Mouse (Mus musculus) embryonic facial prominence, embryonic 10.5 days (tissue): Measurements from ENCODE around the gene Aifm3. TPM values are rescaled to one million over a fixed set of nuclear protein-coding genes. Genes with fewer than 3 reads are reported as not detected.
A peak's percentile ranks its signal among the peaks of the same experiment; 100 is the strongest.

Experiments
- DNase-seq: peaks from one replicate; pipeline ENCODE4 v3.0.0-alpha.2; 2017; ENCODE audit warnings: low spot score
- H3K27ac ChIP-seq: fragments of 300-500 bp; sonication (generic); replicated peaks from 2 replicates; pipeline ENCODE4 v1.5.1; 2016; ENCODE audit warnings: mild to moderate bottlenecking
- H3K27me3 ChIP-seq: fragments of 300-500 bp; sonication (generic); replicated peaks from 2 replicates; pipeline ENCODE4 v1.6.1; 2016; ENCODE audit warnings: low read depth, mild to moderate bottlenecking; ENCODE audit not compliant: poor library complexity, severe bottlenecking
- H3K36me3 ChIP-seq: fragments of 300-500 bp; sonication (generic); replicated peaks from 2 replicates; pipeline ENCODE4 v1.6.1; 2016; ENCODE audit warnings: mild to moderate bottlenecking, moderate library complexity
- H3K4me1 ChIP-seq: fragments of 300-500 bp; sonication (generic); 2 replicates; pipeline ENCODE4 v1.6.1; 2016
- H3K4me3 ChIP-seq: fragments of 300-500 bp; sonication (generic); 2 replicates; pipeline ENCODE4 v1.5.1; 2016; ENCODE audit warnings: mild to moderate bottlenecking, moderate library complexity
- H3K9me3 ChIP-seq: fragments of 300-500 bp; sonication (generic); 2 replicates; pipeline ENCODE4 v1.6.1; 2016; ENCODE audit warnings: mild to moderate bottlenecking
- WGBS: fragments of 180-500 bp; shearing (Covaris S2); methylation state at CpG from one replicate; pipeline ENCODE4 v1.1.7; 2016; 5-methylcytosine and 5-hydroxymethylcytosine counted together
- polyA plus RNA-seq: library from polyadenylated mRNA; unstranded; fragments of >200 nt; fragmentation: Nextera tagmentation; extraction: Ambion mirVana; gene quantifications from 2 replicates; pipeline ENCODE4 v1.2.1, GENCODE M21; 2016

Gene Aifm3
- 0.75 and 1.1 TPM in 2 replicates for polyA plus RNA-seq

DNA sequence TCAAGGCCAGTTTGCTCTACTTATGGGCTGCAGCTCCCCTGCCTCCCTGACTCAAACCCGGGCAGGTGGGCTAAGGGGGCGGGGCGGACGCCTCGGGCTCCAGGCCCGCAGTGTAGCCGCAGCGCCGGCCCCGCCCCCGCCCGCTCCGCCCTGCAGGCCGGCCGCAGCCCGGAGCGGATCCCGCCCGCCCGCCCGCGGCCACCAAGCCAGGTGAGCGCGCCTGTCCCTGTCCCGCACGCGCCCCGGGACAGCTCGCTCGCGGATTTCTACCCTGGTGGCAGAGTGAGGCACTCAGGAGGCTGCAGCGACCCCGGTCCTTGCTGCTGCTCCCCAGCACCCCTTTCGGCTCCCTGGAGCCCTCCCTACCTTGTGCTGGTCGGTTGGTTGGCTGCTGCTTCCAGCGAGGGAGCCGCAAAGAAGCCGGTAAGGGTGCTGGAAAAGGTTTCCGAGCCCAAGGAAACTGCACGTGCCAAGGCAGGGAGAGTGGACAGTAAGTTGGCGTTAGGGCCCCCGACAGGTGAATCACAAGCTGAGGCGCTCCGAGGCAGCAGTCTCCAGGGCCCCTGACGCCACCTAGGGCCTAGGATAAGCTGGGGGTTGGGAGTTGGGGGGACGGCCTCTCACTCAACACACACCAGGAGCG lies at the start of gene Aifm3:
Gene Aifm3, plus strand, starts transcription at position 143 of the 643 bp plus-strand sequence.
- DNase-seq: peak; percentile 45
- Histone ChIP-seq H3K4me1 (peaks cover 12% of the 10 kb centered on the region), H3K36me3 (peaks cover 34% of the 10 kb centered on the region), H3K27me3 (peaks cover 37% of the 10 kb centered on the region), H3K9me3 (no peaks in the 10 kb centered on the region), H3K4me3 (peak within 1 kb of the TSS; percentile 64), H3K27ac (peak within 1 kb of the TSS; percentile 48; the same call in 1 of the 2 replicates)
- 1% methylated on average over 47 of the region's 47 CpGs for whole genome bisulfite sequencing

DNA sequence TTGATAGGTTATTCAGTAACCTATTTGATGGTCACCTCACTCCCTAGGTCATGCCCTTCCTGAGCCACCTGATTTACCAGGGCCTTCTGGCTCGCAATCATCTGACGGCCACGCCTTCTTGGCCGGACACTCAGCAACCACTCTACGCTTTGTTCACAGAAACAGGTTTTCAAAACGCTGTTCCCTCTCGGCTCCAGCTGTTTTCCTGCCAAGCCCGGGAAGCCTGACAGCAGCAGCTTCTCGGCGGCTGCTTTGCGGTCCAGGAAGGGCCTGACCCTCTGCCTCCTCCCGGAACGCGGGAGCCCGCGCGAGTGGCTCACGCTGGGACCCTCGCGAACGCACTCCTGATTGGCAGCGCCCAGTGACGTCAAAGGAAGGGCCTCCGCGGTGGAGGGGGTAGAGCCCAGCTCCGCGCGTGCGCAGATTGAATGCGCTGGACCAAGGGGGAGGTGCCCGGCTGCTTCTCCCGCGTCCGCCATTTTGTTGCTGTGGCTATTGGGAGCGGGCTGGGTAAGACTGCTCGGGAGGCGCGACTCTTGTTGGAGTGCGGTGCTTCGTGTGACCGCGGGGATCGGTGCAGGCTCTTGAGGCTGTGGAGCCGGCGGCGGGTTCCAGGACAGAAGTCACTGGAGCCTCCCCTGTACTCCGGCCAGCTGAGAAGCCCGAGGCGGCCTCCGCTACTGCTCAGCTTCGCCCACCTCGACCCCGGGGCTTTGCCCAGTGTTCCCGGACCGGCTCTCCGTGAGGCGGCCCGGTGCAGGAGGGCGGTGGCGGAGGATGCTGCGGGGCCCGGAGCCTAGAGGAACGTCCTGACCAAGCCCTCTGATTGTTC lies 37.7 kb upstream of the Aifm3 start, which contains the start of gene Crkl:
Gene Crkl, plus strand, starts transcription at position 447 of the 832 bp plus-strand sequence.
- DNase-seq: peak; percentile 100
- peak within 1 kb of the TSS; percentile 96 for H3K27ac ChIP-seq
- H3K4me3 ChIP-seq: peak within 1 kb of the TSS; percentile 87
- H3K36me3 ChIP-seq: peaks cover 22% of the 10 kb centered on the region
- H3K27me3 ChIP-seq: no peaks in the 10 kb centered on the region
- H3K9me3 ChIP-seq: no peaks in the 10 kb centered on the region
- WGBS: under 1% methylated on average over 63 of the region's 63 CpGs
- peaks cover 30% of the 10 kb centered on the region for H3K4me1 ChIP-seq

DNA sequence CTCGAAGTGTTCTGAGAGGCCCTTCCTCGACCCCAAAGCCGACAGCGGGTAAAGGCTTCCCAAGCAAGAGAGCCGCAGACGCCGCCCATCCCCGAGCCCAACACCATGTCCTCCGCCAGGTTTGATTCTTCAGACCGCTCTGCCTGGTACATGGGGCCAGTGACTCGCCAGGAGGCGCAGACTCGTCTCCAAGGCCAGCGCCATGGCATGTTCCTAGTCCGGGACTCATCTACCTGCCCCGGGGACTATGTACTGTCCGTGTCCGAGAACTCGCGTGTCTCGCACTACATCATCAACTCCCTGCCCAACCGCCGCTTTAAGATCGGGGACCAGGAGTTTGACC lies 37.1 kb upstream of the Aifm3 start:
- no peak for DNase-seq
- no peaks in the 10 kb centered on the region for H3K27me3 ChIP-seq

DNA sequence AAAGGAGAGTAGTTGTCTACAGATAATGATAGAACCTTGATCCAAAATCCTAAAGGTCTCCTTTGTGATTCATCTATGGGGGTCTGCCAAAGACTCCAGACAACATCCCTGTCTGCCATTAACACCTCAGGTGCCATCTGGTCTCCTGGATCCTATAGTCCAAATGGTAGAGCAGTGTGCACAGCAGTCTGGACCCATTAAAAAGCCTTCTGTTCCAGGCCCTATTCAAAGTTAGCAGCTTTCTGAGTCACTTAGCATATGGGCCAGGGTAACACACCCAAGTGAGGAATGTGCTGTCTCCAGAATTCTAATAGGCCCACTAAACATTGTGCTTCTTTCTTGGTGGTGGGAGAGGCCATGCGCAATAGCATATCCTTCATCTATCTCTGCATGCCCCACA lies 32.5 kb upstream of the Aifm3 start:
- H3K36me3 ChIP-seq: peaks cover 72% of the 10 kb centered on the region
- peaks cover 22% of the 10 kb centered on the region for H3K4me1 ChIP-seq
- WGBS: 100% methylated on average over 1 of the region's 1 CpGs
- no peak overlapping the region; the same call in 1 of the 2 replicates for H3K4me3 ChIP-seq
- no peak for DNase-seq
- H3K27ac ChIP-seq: no peak overlapping the region
- H3K27me3 ChIP-seq: no peaks in the 10 kb centered on the region
- H3K9me3 ChIP-seq: no peaks in the 10 kb centered on the region

More for the DNA sequence above, 37.1 kb upstream of the Aifm3 start:
- 0% methylated on average over 24 of the region's 24 CpGs for WGBS
- peak overlapping the region; percentile 96 for H3K27ac ChIP-seq
- no peaks in the 10 kb centered on the region for H3K9me3 ChIP-seq
- peaks cover 30% of the 10 kb centered on the region for H3K4me1 ChIP-seq
- peak overlapping the region; percentile 87 for H3K4me3 ChIP-seq
- H3K36me3 ChIP-seq: peaks cover 27% of the 10 kb centered on the region

DNA sequence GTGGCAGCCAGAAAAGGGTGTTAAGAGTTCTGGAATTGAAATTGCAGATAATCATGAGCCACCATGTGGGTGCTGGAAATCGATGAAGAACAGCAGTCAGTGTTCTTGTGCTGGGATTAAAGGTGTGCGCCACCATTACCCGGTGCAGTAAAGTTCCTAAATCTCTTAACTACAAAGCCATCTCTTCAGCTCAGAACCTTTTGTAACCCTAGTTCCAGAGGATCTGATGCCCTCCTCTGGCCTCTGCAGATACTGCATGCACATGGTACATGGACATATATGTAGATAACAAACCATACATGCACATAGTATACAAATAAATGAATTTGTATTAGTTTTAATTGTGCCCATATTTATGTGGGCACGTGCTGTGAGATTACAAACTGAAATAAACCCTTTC lies 29.2 kb upstream of the Aifm3 start:
- DNase-seq: no peak
- 93% methylated on average over 4 of the region's 4 CpGs for whole genome bisulfite sequencing

DNA sequence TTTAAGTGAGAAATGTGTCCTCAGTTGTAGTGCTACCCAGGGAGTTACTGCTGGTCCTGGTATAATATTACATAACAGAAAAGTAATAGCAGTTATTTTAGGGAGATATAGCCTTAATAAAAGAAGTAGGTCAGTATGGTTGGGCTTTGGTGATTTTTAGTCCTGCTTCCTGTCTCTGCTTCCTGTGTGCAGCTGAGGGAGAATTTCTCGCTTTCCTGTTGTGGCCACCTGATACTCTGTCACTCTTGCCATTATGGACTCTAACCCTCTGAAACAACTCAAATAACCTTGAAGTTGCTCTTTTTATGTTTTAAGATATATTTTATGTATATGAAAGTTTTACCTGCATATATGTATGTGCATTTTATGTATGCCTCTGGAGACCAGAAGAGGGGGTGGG lies 27.8 kb upstream of the Aifm3 start:
- no peak overlapping the region for H3K4me3 ChIP-seq
- no peaks in the 10 kb centered on the region for H3K4me1 ChIP-seq
- H3K9me3 ChIP-seq: no peaks in the 10 kb centered on the region
- H3K36me3 ChIP-seq: peaks cover 78% of the 10 kb centered on the region
- no peak for DNase-seq
- 88% methylated on average over 1 of the region's 1 CpGs for WGBS
- no peaks in the 10 kb centered on the region for H3K27me3 ChIP-seq
- no peak overlapping the region for H3K27ac ChIP-seq

More for the DNA sequence above, 29.2 kb upstream of the Aifm3 start:
- Histone ChIP-seq H3K36me3 (peaks cover 92% of the 10 kb centered on the region), H3K9me3 (no peaks in the 10 kb centered on the region), H3K4me1 (peaks cover 3% of the 10 kb centered on the region), H3K27ac (no peak overlapping the region), H3K4me3 (no peak overlapping the region), H3K27me3 (no peaks in the 10 kb centered on the region)

DNA sequence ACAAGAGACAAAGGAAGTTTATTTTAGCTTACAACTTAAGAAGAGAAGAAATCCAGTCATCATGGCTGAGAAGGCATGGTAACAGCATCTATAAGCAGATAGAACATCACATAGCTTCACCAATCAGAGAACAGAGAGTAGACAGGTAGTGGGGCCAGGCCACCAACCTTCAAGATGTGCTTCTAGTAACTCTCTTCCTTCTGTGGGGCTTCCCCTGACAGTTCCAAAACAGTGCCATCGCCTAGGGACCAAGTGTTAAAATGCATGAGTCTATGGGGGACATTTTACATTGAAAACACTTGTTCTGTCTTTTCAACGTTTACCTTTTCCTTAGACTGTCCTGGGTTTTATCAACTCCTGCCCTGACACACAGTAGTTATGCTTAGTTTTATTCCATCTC lies 26.2 kb upstream of the Aifm3 start:
- Histone ChIP-seq H3K27ac (no peak overlapping the region), H3K4me3 (no peak overlapping the region), H3K36me3 (peaks cover 75% of the 10 kb centered on the region), H3K9me3 (no peaks in the 10 kb centered on the region), H3K27me3 (no peaks in the 10 kb centered on the region), H3K4me1 (no peaks in the 10 kb centered on the region)
- 90% methylated on average over 2 of the region's 2 CpGs for WGBS
- DNase-seq: no peak

DNA sequence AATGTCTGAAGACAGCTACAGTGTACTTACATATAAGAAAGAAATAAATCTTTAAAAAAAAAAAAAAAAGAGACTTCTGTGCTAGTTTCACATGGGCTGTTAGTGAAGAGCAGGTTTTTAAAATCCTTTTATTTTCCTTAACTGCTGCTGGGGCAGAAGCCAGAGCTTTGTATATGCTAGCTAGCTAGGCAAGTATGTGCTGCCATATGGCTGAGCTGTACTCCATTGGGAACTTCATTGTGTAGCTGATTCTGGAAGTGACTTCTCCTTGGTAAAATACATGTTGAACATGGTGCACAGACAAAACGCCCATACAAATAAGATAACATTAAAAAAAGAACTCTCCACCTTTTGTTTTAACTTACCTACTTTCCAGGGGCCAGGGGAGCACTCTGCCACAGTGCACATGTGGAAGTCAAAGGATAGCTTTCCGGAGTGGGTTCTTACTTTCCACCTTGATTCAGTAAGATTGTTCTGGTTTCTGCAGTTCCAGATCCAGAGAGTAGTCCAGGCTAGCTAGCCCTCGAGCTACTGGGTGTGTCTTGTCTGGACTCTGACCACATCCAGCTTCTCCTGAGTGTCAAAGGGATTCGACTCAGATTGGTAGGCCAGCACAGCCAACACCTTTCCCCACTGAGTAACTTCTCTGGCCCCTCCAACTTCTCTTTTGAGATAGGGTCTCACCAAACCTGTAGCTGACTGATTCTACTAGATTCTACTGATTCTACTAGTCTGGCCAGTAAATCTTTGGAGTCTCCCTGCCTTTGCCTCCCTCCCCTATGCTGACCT lies 22.3 kb upstream of the Aifm3 start:
- Histone ChIP-seq H3K27me3 (no peaks in the 10 kb centered on the region), H3K27ac (no peak overlapping the region), H3K4me3 (no peak overlapping the region), H3K4me1 (no peaks in the 10 kb centered on the region), H3K9me3 (no peaks in the 10 kb centered on the region), H3K36me3 (peaks cover 75% of the 10 kb centered on the region)
- no peak for DNase-seq
- WGBS: 89% methylated on average over 4 of the region's 4 CpGs

DNA sequence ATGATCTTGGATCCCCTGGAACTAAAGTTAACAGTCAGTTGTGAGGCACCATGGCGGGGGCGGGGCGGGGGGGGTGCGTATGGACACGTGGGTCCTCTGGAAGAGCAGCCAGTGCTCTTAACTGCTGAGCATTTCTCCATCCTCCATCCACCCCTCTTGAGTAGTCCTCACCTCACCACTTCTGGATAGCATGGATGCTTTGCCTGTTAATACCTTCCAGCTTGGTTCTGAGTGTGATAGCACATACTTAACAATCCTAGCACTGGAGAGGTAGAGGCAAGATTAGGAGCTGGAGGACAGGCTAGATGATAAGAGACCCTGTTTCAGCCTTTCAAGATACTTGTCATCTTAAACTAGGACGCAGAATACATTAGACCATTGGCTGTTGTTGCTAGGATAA lies 16.9 kb upstream of the Aifm3 start:
- no peak for DNase-seq
- H3K4me1 ChIP-seq: no peaks in the 10 kb centered on the region
- H3K36me3 ChIP-seq: peaks cover 85% of the 10 kb centered on the region
- no peaks in the 10 kb centered on the region for H3K27me3 ChIP-seq
- H3K27ac ChIP-seq: no peak overlapping the region
- WGBS: 89% methylated on average over 6 of the region's 6 CpGs
- no peak overlapping the region for H3K4me3 ChIP-seq
- no peaks in the 10 kb centered on the region for H3K9me3 ChIP-seq

DNA sequence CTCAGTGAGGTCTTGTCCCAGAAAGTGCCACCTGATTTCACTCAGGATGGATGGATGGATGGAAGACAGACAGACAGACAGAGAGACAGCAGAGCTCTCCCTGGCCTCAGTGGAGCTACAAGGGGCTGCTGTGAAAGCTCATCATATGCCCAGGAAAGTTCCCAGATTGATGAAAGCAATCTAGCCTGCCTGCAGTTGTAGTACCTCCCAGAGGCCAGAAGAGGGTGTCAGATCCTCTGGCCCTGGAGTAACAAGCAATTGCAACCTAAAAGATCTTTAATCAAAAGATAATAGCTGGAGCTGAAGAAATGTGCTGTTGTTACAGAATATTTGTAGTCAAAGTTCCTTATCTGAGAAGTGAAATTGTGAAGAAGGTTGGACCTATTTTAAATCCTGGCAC lies 15.3 kb upstream of the Aifm3 start:
- no peak overlapping the region for H3K27ac ChIP-seq
- no peak overlapping the region for H3K4me3 ChIP-seq
- peaks cover 88% of the 10 kb centered on the region for H3K36me3 ChIP-seq
- H3K4me1 ChIP-seq: no peaks in the 10 kb centered on the region
- peak; percentile 25 for DNase-seq
- no peaks in the 10 kb centered on the region for H3K27me3 ChIP-seq
- no peaks in the 10 kb centered on the region for H3K9me3 ChIP-seq

DNA sequence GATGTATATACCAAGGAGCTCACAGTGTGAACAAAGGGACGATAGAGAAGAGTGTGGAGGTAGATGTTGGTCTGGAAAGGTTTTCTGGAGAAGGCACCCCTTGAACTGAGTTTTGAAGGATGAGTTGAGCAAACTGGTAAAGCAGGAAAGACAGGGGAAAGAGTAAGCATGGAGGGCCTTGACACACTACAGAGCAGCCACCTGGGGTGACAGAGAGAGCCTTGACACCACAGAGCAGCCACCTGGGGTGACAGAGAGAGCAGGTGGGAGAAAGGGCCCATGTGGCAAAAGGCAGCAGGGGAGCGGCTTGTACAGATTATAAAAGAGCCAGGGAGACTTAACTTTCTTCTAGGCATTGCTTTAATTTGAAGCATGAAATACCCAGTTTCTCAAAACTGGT lies 14.7 kb upstream of the Aifm3 start:
- Histone ChIP-seq H3K4me1 (no peaks in the 10 kb centered on the region), H3K4me3 (no peak overlapping the region), H3K36me3 (peaks cover 88% of the 10 kb centered on the region), H3K27me3 (no peaks in the 10 kb centered on the region), H3K27ac (no peak overlapping the region), H3K9me3 (no peaks in the 10 kb centered on the region)
- DNase-seq: no peak
- 91% methylated on average over 2 of the region's 2 CpGs for WGBS

DNA sequence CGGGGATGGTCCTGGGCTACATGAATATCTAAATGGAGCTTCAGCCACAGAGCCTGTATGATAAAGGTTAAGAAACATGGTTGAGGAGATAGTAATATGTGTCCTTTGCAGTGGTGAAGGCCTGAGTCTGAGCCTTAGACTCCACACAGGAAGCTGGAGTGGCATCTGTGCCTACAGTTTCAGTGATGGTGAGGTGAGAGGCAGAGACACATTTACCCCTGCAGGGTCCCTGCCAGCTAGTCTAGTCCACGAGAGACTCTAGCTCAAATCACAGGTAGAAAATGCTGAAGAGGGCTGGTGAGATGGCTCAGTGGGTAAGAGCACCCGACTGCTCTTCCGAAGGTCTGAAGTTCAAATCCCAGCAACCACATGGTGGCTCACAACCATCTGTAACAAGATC lies 14.1 kb upstream of the Aifm3 start:
- no peak overlapping the region for H3K27ac ChIP-seq
- no peak for DNase-seq
- no peaks in the 10 kb centered on the region for H3K9me3 ChIP-seq
- H3K4me1 ChIP-seq: no peaks in the 10 kb centered on the region
- 92% methylated on average over 4 of the region's 4 CpGs for WGBS
- no peak overlapping the region for H3K4me3 ChIP-seq
- H3K36me3 ChIP-seq: peaks cover 88% of the 10 kb centered on the region
- no peaks in the 10 kb centered on the region for H3K27me3 ChIP-seq
